Mouse (Mus musculus) hindbrain, embryonic 13.5 days (tissue): ENCODE data around the gene Ccdc155. TPM values are rescaled to one million over a fixed set of nuclear protein-coding genes. Genes with fewer than 3 reads are reported as not detected.

Source experiments
- ATAC-seq: fragments of 200-750 bp; cut with Nextera tagmentation; 2 replicates; pipeline ENCODE4 v1.8.0; 2017; ENCODE audit warnings: moderate TSS enrichment; ENCODE audit not compliant: low FRiP score
- H3K27ac ChIP-seq: fragments of 300-500 bp; sonication (generic); 2 replicates; pipeline ENCODE4 v1.5.1; 2015; ENCODE audit warnings: inconsistent platforms, mild to moderate bottlenecking, moderate library complexity
- H3K27me3 ChIP-seq: fragments of 300-500 bp; sonication (generic); 2 replicates; pipeline ENCODE4 v1.6.1; 2015; ENCODE audit warnings: mild to moderate bottlenecking, inconsistent platforms
- H3K36me3 ChIP-seq: fragments of 300-500 bp; sonication (generic); 2 replicates; pipeline ENCODE4 v1.6.1; 2015; ENCODE audit warnings: mild to moderate bottlenecking, inconsistent platforms
- H3K4me1 ChIP-seq: fragments of 300-500 bp; sonication (generic); replicated peaks from 2 replicates; pipeline ENCODE4 v1.6.1; 2015; ENCODE audit warnings: inconsistent platforms
- H3K4me2 ChIP-seq: fragments of 300-500 bp; sonication (generic); 2 replicates; pipeline ENCODE4 v1.6.1; 2015; ENCODE audit warnings: inconsistent platforms, mild to moderate bottlenecking, moderate library complexity
- H3K4me3 ChIP-seq: fragments of 300-500 bp; sonication (generic); 2 replicates; pipeline ENCODE4 v1.5.1; 2015; ENCODE audit warnings: mild to moderate bottlenecking, inconsistent platforms
- H3K9ac ChIP-seq: fragments of 300-500 bp; sonication (generic); 2 replicates; pipeline ENCODE4 v1.6.1; 2015; ENCODE audit warnings: mild to moderate bottlenecking, inconsistent platforms
- H3K9me3 ChIP-seq: fragments of 300-500 bp; sonication (generic); 2 replicates; pipeline ENCODE4 v1.6.1; 2016; ENCODE audit warnings: inconsistent platforms
- WGBS: fragments of 180-500 bp; shearing (Covaris S2); methylation state at CpG from one replicate; pipeline ENCODE4 v1.1.7; 2015; 5-methylcytosine and 5-hydroxymethylcytosine counted together
- microRNA-seq: library from miRNA; unstranded; fragments of <30 nt; microRNA quantifications from one replicate; pipeline ENCODE4, GENCODE M21; 2016
- polyA plus RNA-seq: library from polyadenylated mRNA; unstranded; fragments of >200 nt; fragmentation: Nextera tagmentation; extraction: Ambion mirVana; gene quantifications from 2 replicates; pipeline ENCODE4 v1.2.1, GENCODE M21; 2015

The Ccdc155 gene
- polyA plus RNA-seq, 1 experiment from 2014 or later: 0.49 TPM

DNA sequence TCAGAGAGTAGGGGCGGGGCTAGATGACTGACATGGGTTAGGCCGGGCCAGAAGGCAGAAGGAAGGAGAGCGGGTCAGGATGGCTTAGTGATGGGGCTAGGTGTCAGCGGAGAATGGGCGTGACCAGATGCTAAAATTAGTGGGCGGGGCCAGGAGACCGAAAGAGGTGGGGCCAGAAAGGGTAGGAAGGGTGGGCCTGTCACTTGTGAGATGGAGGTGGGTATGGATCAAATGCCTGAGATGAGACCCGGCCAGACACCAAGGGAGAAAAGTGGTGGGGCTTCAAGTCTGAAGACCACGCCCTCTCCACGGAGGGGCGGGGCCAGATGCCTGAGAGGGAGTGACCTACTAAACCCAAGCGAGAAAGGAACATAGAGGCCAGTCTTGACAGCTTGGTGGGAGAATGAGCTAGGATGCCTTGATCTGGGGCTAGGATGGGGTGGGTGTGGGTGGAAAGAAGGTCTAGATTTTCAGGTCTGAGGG is 70.1 kb downstream of the Ccdc155 start:
- 10% methylated on average over 12 of the region's 12 CpGs for WGBS

More for the DNA sequence above, 70.1 kb downstream of the Ccdc155 start:
- Histone ChIP-seq H3K4me1 (peaks cover 18% of the 10 kb centered on the region), H3K4me2 (no peak overlapping the region), H3K4me3 (no peak overlapping the region), H3K9ac (no peak overlapping the region), H3K36me3 (no peaks in the 10 kb centered on the region), H3K27ac (no peak overlapping the region), H3K9me3 (no peaks in the 10 kb centered on the region), H3K27me3 (peaks cover 35% of the 10 kb centered on the region)
- ATAC-seq: no peak

Small RNAs within 50 kb of the gene (microRNA-seq; reads per million reads assigned to microRNA genes)
- not detected for gene Mir7055

Other genes with a start within 250 kb of the Ccdc155 start
- 52.2 and 56.3 TPM in 2 replicates for gene Cpt1c, start 230.0 kb downstream of the Ccdc155 start, polyA plus RNA-seq
- gene Prmt1, start 218.3 kb downstream of the Ccdc155 start, polyA plus RNA-seq: 681 and 687 TPM in 2 replicates
- 66.7 and 68.3 TPM in 2 replicates for gene Irf3, start 207.2 kb downstream of the Ccdc155 start, polyA plus RNA-seq
- gene Bcl2l12, start 206.2 kb downstream of the Ccdc155 start, polyA plus RNA-seq: 16.2 and 19.7 TPM in 2 replicates
- gene Scaf1, start 188.5 kb downstream of the Ccdc155 start, polyA plus RNA-seq: 42.4 and 45.2 TPM in 2 replicates
- 11.5 and 15.4 TPM in 2 replicates for gene Rras, start 186.9 kb downstream of the Ccdc155 start, polyA plus RNA-seq
- 13.8 and 14.5 TPM in 2 replicates for gene Prr12, start 152.0 kb downstream of the Ccdc155 start, polyA plus RNA-seq
- 58.0 and 58.5 TPM in 2 replicates for gene Nosip, start 142.5 kb downstream of the Ccdc155 start, polyA plus RNA-seq
- 14.8 and 17.1 TPM in 2 replicates for gene Prrg2, start 142.2 kb downstream of the Ccdc155 start, polyA plus RNA-seq
- 93.8 and 103 TPM in 2 replicates for gene Rcn3, start 112.7 kb downstream of the Ccdc155 start, polyA plus RNA-seq
- 26.9 and 28.3 TPM in 2 replicates for gene Fcgrt, start 101.0 kb downstream of the Ccdc155 start, polyA plus RNA-seq
- gene Rps11, start 80.5 kb downstream of the Ccdc155 start, polyA plus RNA-seq: 994 and 999 TPM in 2 replicates
- 770 and 846 TPM in 2 replicates for gene Rpl13a, start 76.1 kb downstream of the Ccdc155 start, polyA plus RNA-seq
- gene Gm45713, start 68.7 kb downstream of the Ccdc155 start, polyA plus RNA-seq: 0.14 TPM in 1 of 2 replicates, not detected in the other
- 1.4 and 1.6 TPM in 2 replicates for gene Flt3l, start 68.5 kb downstream of the Ccdc155 start, polyA plus RNA-seq
- 85.6 and 94.4 TPM in 2 replicates for gene Pih1d1, start 50.6 kb downstream of the Ccdc155 start, polyA plus RNA-seq
- 23.7 and 24.5 TPM in 2 replicates for gene Aldh16a1, start 50.3 kb downstream of the Ccdc155 start, polyA plus RNA-seq
- gene Slc17a7, start 40.9 kb downstream of the Ccdc155 start, polyA plus RNA-seq: 0.42 and 0.62 TPM in 2 replicates
- gene Gfy, start 25.3 kb downstream of the Ccdc155 start, polyA plus RNA-seq: not detected in 2 replicates
- 0.66 TPM in 1 of 2 replicates, not detected in the other for gene Pth2, start 23.9 kb downstream of the Ccdc155 start, polyA plus RNA-seq
- 5.6 and 5.7 TPM in 2 replicates for gene Dkkl1, start 7.3 kb upstream of the Ccdc155 start, polyA plus RNA-seq
- gene Tead2, start 10.9 kb upstream of the Ccdc155 start, polyA plus RNA-seq: 78.6 and 79.2 TPM in 2 replicates
- 0.96 and 1.7 TPM in 2 replicates for gene Cd37, start 34.2 kb upstream of the Ccdc155 start, polyA plus RNA-seq
- 0.18 and 0.38 TPM in 2 replicates for gene Slc6a16, start 36.2 kb upstream of the Ccdc155 start, polyA plus RNA-seq
- gene Slc6a21, start 72.6 kb upstream of the Ccdc155 start, polyA plus RNA-seq: not detected in 2 replicates
- 7.3 and 8.9 TPM in 2 replicates for gene Trpm4, start 128.9 kb upstream of the Ccdc155 start, polyA plus RNA-seq
- 0.31 TPM in 2 replicates for gene Hrc, start 130.4 kb upstream of the Ccdc155 start, polyA plus RNA-seq
- gene Ppfia3, start 162.1 kb upstream of the Ccdc155 start, polyA plus RNA-seq: 19.9 and 20.7 TPM in 2 replicates
- 12.5 and 13.4 TPM in 2 replicates for gene Lin7b, start 165.7 kb upstream of the Ccdc155 start, polyA plus RNA-seq
- 205 and 215 TPM in 2 replicates for gene Snrnp70, start 190.8 kb upstream of the Ccdc155 start, polyA plus RNA-seq
- gene Kcna7, start 200.8 kb upstream of the Ccdc155 start, polyA plus RNA-seq: not detected in 2 replicates
- 0.10 and 0.19 TPM in 2 replicates for gene Ntf5, start 208.8 kb upstream of the Ccdc155 start, polyA plus RNA-seq
- gene Lhb, start 215.9 kb upstream of the Ccdc155 start, polyA plus RNA-seq: 1.2 and 2.5 TPM in 2 replicates
- 21.9 and 23.2 TPM in 2 replicates for gene Gys1, start 230.0 kb upstream of the Ccdc155 start, polyA plus RNA-seq
- gene Ruvbl2, start 233.2 kb upstream of the Ccdc155 start, polyA plus RNA-seq: 99.9 and 110 TPM in 2 replicates